Mouse (Mus musculus): Measurements from ENCODE around the gene Rnaseh2a. TPM values are rescaled to one million over a fixed set of nuclear protein-coding genes. Genes with fewer than 3 reads are reported as not detected.

Gene Rnaseh2a
- polyA plus RNA-seq, 1 experiment = 30.4 TPM

GRCm38 (mm10) chr8:84978248-84978940, 8.8 kb upstream of the Rnaseh2a start, which contains the start of gene Junb:
Gene Junb, minus strand, starts transcription at chr8:84978718.
- peak; percentile 98 for DNase-seq
- TF ChIP-seq POLR2A (IDR thresholded peaks at IDR 0.05; ENCODE audit: borderline replicate concordance, extremely low read depth, low read depth, low read length) = peak; percentile 100
- no peak for TF ChIP-seq CTCF (IDR thresholded peaks at IDR 0.05; ENCODE audit: insufficient read depth, low read length)
- H3K4me1 ChIP-seq (ENCODE audit: control insufficient read depth, insufficient read depth, low read length) = peaks cover 36% of the 10 kb centered on the region
- under 1% methylated on average over 63 of the region's 63 CpGs for WGBS
- peak within 1 kb of the TSS; percentile 71 for H3K4me3 ChIP-seq (replicated peaks; ENCODE audit: extremely low read depth, low read depth, low read length)

GRCm38 (mm10) chr8:84977435-84978247, 8.1 kb upstream of the Rnaseh2a start:
- Histone ChIP-seq H3K4me3 (replicated peaks; ENCODE audit: extremely low read depth, low read depth, low read length) (peak overlapping the region; percentile 71), H3K4me1 (ENCODE audit: control insufficient read depth, insufficient read depth, low read length) (peaks cover 34% of the 10 kb centered on the region)
- TF ChIP-seq CTCF (IDR thresholded peaks at IDR 0.05; ENCODE audit: insufficient read depth, low read length) (no peak), POLR2A (IDR thresholded peaks at IDR 0.05; ENCODE audit: borderline replicate concordance, extremely low read depth, low read depth, low read length) (peak; percentile 65; the same call in 1 of the 2 replicates)
- WGBS = under 1% methylated on average over 70 of the region's 70 CpGs
- no peak for DNase-seq

- H3K4me3 ChIP-seq (replicated peaks; ENCODE audit: extremely low read depth, low read depth, low read length) = peak overlapping the region; percentile 71
- WGBS = 1% methylated on average over 25 of the region's 25 CpGs
- DNase-seq = peak; percentile 77
- TF ChIP-seq CTCF (IDR thresholded peaks at IDR 0.05; ENCODE audit: insufficient read depth, low read length) (no peak), POLR2A (IDR thresholded peaks at IDR 0.05; ENCODE audit: borderline replicate concordance, extremely low read depth, low read depth, low read length) (no peak)
- H3K4me1 ChIP-seq (ENCODE audit: control insufficient read depth, insufficient read depth, low read length) = peaks cover 27% of the 10 kb centered on the region
Measured at GRCm38 (mm10) chr8:84976763-84977434, 7.3 kb upstream of the Rnaseh2a start.

GRCm38 (mm10) chr8:84976031-84976762, 6.6 kb upstream of the Rnaseh2a start:
- WGBS = 1% methylated on average over 56 of the region's 61 CpGs
- DNase-seq = peak; percentile 97
- H3K4me1 ChIP-seq (ENCODE audit: control insufficient read depth, insufficient read depth, low read length) = peaks cover 23% of the 10 kb centered on the region

GRCm38 (mm10) chr8:84975434-84975833, 5.9 kb upstream of the Rnaseh2a start:
- 29% methylated on average over 7 of the region's 7 CpGs for WGBS
- peak; percentile 86 for TF ChIP-seq CTCF (IDR thresholded peaks at IDR 0.05; ENCODE audit: insufficient read depth, low read length)
- no peak for TF ChIP-seq POLR2A (IDR thresholded peaks at IDR 0.05; ENCODE audit: borderline replicate concordance, extremely low read depth, low read depth, low read length)
- Histone ChIP-seq H3K4me3 (replicated peaks; ENCODE audit: extremely low read depth, low read depth, low read length) (no peak overlapping the region), H3K4me1 (ENCODE audit: control insufficient read depth, insufficient read depth, low read length) (peaks cover 15% of the 10 kb centered on the region)
- peak; percentile 71 for DNase-seq

More at GRCm38 (mm10) chr8:84976031-84976762, 6.6 kb upstream of the Rnaseh2a start:
- TF ChIP-seq CTCF (IDR thresholded peaks at IDR 0.05; ENCODE audit: insufficient read depth, low read length) (no peak), POLR2A (IDR thresholded peaks at IDR 0.05; ENCODE audit: borderline replicate concordance, extremely low read depth, low read depth, low read length) (peak; percentile 97)
- peak overlapping the region; percentile 71 for H3K4me3 ChIP-seq (replicated peaks; ENCODE audit: extremely low read depth, low read depth, low read length)

- WGBS = 65% methylated on average over 8 of the region's 8 CpGs
- TF ChIP-seq POLR2A (IDR thresholded peaks at IDR 0.05; ENCODE audit: borderline replicate concordance, extremely low read depth, low read depth, low read length) (no peak), CTCF (IDR thresholded peaks at IDR 0.05; ENCODE audit: insufficient read depth, low read length) (no peak)
- Histone ChIP-seq H3K4me3 (replicated peaks; ENCODE audit: extremely low read depth, low read depth, low read length) (no peak overlapping the region), H3K4me1 (ENCODE audit: control insufficient read depth, insufficient read depth, low read length) (peaks cover 16% of the 10 kb centered on the region)
- DNase-seq = no peak
Measured at GRCm38 (mm10) chr8:84974543-84975142, 5.1 kb upstream of the Rnaseh2a start.

- DNase-seq = peak; percentile 54
- WGBS = 47% methylated on average over 4 of the region's 4 CpGs
- peaks cover 14% of the 10 kb centered on the region for H3K4me1 ChIP-seq (ENCODE audit: control insufficient read depth, insufficient read depth, low read length)
- H3K4me3 ChIP-seq (replicated peaks; ENCODE audit: extremely low read depth, low read depth, low read length) = no peak overlapping the region
- peak; percentile 77 for TF ChIP-seq CTCF (IDR thresholded peaks at IDR 0.05; ENCODE audit: insufficient read depth, low read length)
- TF ChIP-seq POLR2A (IDR thresholded peaks at IDR 0.05; ENCODE audit: borderline replicate concordance, extremely low read depth, low read depth, low read length) = no peak
Measured at GRCm38 (mm10) chr8:84973803-84974542, 4.4 kb upstream of the Rnaseh2a start.

- WGBS = 96% methylated on average over 1 of the region's 1 CpGs
- DNase-seq = no peak
- Histone ChIP-seq H3K4me3 (replicated peaks; ENCODE audit: extremely low read depth, low read depth, low read length) (no peak overlapping the region), H3K4me1 (ENCODE audit: control insufficient read depth, insufficient read depth, low read length) (peaks cover 11% of the 10 kb centered on the region)
- no peak for TF ChIP-seq POLR2A (IDR thresholded peaks at IDR 0.05; ENCODE audit: borderline replicate concordance, extremely low read depth, low read depth, low read length)
- TF ChIP-seq CTCF (IDR thresholded peaks at IDR 0.05; ENCODE audit: insufficient read depth, low read length) = no peak
Measured at GRCm38 (mm10) chr8:84973079-84973478, 3.5 kb upstream of the Rnaseh2a start.

All from lung, adult 2 months (tissue).